Mouse (Mus musculus) intestine, postnatal 0 days (tissue): ENCODE measurements around the gene Fam20b. TPM values are rescaled to one million over a fixed set of nuclear protein-coding genes. Genes with fewer than 3 reads are reported as not detected.
A peak's percentile ranks its signal among the peaks of the same experiment; 100 is the strongest.

Source experiments
- ATAC-seq: fragments of 200-750 bp; cut with Nextera tagmentation; 2 replicates; pipeline ENCODE4 v1.8.0; 2017; ENCODE audit warnings: mild to moderate bottlenecking, moderate TSS enrichment, moderate library complexity
- H3K27ac ChIP-seq: fragments of 300-500 bp; sonication (generic); 2 replicates; pipeline ENCODE4 v1.5.1; 2014; ENCODE audit warnings: mild to moderate bottlenecking, low read depth, low read length, moderate library complexity
- H3K27me3 ChIP-seq: fragments of 300-500 bp; sonication (generic); replicated peaks from 2 replicates; pipeline ENCODE4 v1.6.1; 2014; ENCODE audit warnings: low read length, mixed read lengths; ENCODE audit not compliant: control insufficient read depth, insufficient read depth
- H3K36me3 ChIP-seq: fragments of 300-500 bp; sonication (generic); 2 replicates; pipeline ENCODE4 v1.6.1; 2014; ENCODE audit warnings: mild to moderate bottlenecking, moderate library complexity; ENCODE audit not compliant: control insufficient read depth, insufficient read depth
- H3K4me1 ChIP-seq: fragments of 300-500 bp; sonication (generic); replicated peaks from 2 replicates; pipeline ENCODE4 v1.6.1; 2014; ENCODE audit warnings: antibody characterized with exemption, low read length, mixed read lengths; ENCODE audit not compliant: control insufficient read depth, insufficient read depth
- H3K4me2 ChIP-seq: fragments of 300-500 bp; sonication (generic); replicated peaks from 2 replicates; pipeline ENCODE4 v1.6.1; 2014; ENCODE audit warnings: low read depth, mild to moderate bottlenecking, moderate library complexity
- H3K4me3 ChIP-seq: fragments of 300-500 bp; sonication (generic); 2 replicates; pipeline ENCODE4 v1.5.1; 2014; ENCODE audit warnings: low read depth, low read length
- H3K9ac ChIP-seq: fragments of 300-500 bp; sonication (generic); 2 replicates; pipeline ENCODE4 v1.6.1; 2014; ENCODE audit warnings: mild to moderate bottlenecking, low read depth, low read length
- H3K9me3 ChIP-seq: fragments of 300-500 bp; sonication (generic); 2 replicates; pipeline ENCODE4 v1.6.1; 2016; ENCODE audit warnings: mixed run types; ENCODE audit not compliant: control insufficient read depth
- CTCF ChIP-seq: sonication (generic); IDR thresholded peaks from 2 replicates; pipeline ENCODE4 v1.5.1; 2016; ENCODE audit warnings: low read depth, mild to moderate bottlenecking, control low read depth, antibody characterized with exemption, moderate library complexity
- WGBS: fragments of 180-500 bp; shearing (Covaris S2); extraction: QIAGEN DNeasy Blood & Tissue Kit; methylation state at CpG from one replicate; pipeline ENCODE4 v1.1.7; 2014; 5-methylcytosine and 5-hydroxymethylcytosine counted together
- polyA plus RNA-seq: library from polyadenylated mRNA; unstranded; fragments of >200 nt; fragmentation: Nextera tagmentation; extraction: Ambion mirVana; gene quantifications from 2 replicates; pipeline ENCODE4 v1.2.1, GENCODE M21; 2015

Gene Fam20b
- polyA plus RNA-seq, 1 experiment from 2014 or later, result 35.4 TPM

GRCm38 (mm10) chr1:156748435-156749005 is 29.6 kb upstream of the Fam20b start:
- Histone ChIP-seq H3K4me1 (no peaks in the 10 kb centered on the region), H3K27ac (no peak overlapping the region), H3K9ac (no peak overlapping the region), H3K4me3 (no peak overlapping the region), H3K36me3 (no peaks in the 10 kb centered on the region), H3K4me2 (no peak overlapping the region), H3K9me3 (no peaks in the 10 kb centered on the region), H3K27me3 (no peaks in the 10 kb centered on the region)
- WGBS, result 85% methylated on average over 16 of the region's 16 CpGs
- TF ChIP-seq CTCF, result no peak
- ATAC-seq, result no peak

DNA sequence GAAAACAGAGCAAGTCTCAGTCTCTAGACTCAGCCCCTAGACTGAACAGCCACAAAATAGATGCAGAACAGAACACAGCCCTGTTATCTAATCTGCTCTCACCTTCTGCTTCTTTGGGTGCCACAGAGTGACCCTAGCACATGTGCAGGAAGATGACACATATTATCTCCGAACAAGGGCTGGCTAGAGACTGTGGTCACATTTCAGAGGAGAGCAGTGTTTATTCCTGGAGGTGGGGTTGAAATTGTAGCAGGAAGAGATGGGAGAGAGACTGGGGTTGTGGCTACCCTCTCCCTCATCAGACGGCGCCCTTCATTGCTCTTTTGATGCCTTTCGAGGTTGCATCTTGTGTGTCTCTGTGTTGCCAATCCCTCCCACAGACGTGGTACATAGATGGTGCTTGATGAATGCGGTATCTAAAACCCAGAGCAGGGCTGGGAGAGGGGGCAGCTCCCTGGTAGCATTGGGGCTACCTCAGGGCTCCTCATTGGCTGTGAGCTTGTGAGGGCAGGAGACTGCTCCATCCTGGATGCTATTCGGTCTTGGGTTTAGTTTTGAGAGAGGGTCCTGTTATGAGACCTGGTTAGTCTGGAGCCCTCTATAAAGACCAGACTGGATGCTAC is 26.4 kb upstream of the Fam20b start:
- 80% methylated on average over 7 of the region's 7 CpGs for WGBS
- no peaks in the 10 kb centered on the region for H3K27me3 ChIP-seq
- H3K4me1 ChIP-seq, result no peaks in the 10 kb centered on the region
- H3K9me3 ChIP-seq, result no peaks in the 10 kb centered on the region
- no peak for ATAC-seq
- H3K4me2 ChIP-seq, result no peak overlapping the region
- H3K4me3 ChIP-seq, result no peak overlapping the region
- H3K36me3 ChIP-seq, result no peaks in the 10 kb centered on the region
- H3K27ac ChIP-seq, result no peak overlapping the region
- no peak for TF ChIP-seq CTCF
- H3K9ac ChIP-seq, result no peak overlapping the region

- no peak overlapping the region for H3K9ac ChIP-seq
- no peak overlapping the region for H3K27ac ChIP-seq
- H3K4me3 ChIP-seq, result no peak overlapping the region
- peak; percentile 99 for TF ChIP-seq CTCF
- H3K4me1 ChIP-seq, result no peaks in the 10 kb centered on the region
- ATAC-seq, result no peak
- no peaks in the 10 kb centered on the region for H3K9me3 ChIP-seq
- WGBS, result 58% methylated on average over 11 of the region's 11 CpGs
- H3K4me2 ChIP-seq, result no peak overlapping the region
- H3K27me3 ChIP-seq, result no peaks in the 10 kb centered on the region
- H3K36me3 ChIP-seq, result no peaks in the 10 kb centered on the region
Observed at GRCm38 (mm10) chr1:156741482-156742411, 22.9 kb upstream of the Fam20b start.

GRCm38 (mm10) chr1:156735788-156736187 is 16.9 kb upstream of the Fam20b start:
- 28% methylated on average over 2 of the region's 2 CpGs for WGBS
- Histone ChIP-seq H3K4me2 (no peak overlapping the region), H3K4me3 (no peak overlapping the region), H3K9ac (no peak overlapping the region), H3K36me3 (no peaks in the 10 kb centered on the region), H3K9me3 (no peaks in the 10 kb centered on the region), H3K27ac (peak overlapping the region; percentile 68), H3K4me1 (0 out of 2 replicates have a peak, but pooled peaks cover 6% of the 10 kb centered on the region), H3K27me3 (no peaks in the 10 kb centered on the region)
- ATAC-seq, result peak; percentile 72
- no peak for TF ChIP-seq CTCF

DNA sequence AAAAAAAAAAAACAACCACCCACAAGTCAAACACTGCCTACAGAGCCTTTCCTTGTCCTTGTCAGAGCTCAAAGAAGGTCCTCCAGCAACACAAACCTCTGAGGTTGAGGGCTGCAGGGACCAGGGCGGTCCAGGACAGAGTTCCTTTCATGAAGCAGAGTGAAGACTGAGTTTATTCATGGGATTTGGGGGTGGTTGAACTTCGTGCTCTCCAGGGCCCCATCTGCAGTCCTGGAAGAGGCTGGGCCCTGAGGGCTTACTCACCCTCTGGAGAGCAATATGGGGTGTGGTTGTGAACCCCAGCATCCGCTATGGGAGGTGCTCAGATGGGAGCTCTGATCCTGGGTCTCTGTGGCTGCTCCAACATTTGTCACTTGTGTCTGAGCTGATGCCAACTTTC is 15.1 kb upstream of the Fam20b start:
- WGBS, result 25% methylated on average over 3 of the region's 3 CpGs
- peak overlapping the region; percentile 27; the same call in 1 of the 2 replicates for H3K4me2 ChIP-seq
- H3K9ac ChIP-seq, result no peak overlapping the region; the same call in 1 of the 2 replicates
- no peaks in the 10 kb centered on the region for H3K9me3 ChIP-seq
- TF ChIP-seq CTCF, result no peak
- H3K27ac ChIP-seq, result peak overlapping the region; percentile 31
- H3K36me3 ChIP-seq, result no peaks in the 10 kb centered on the region
- peak; percentile 79 for ATAC-seq
- no peak overlapping the region for H3K4me3 ChIP-seq
- 0 out of 2 replicates have a peak, but pooled peaks cover 6% of the 10 kb centered on the region for H3K4me1 ChIP-seq
- H3K27me3 ChIP-seq, result no peaks in the 10 kb centered on the region

- H3K36me3 ChIP-seq, result no peaks in the 10 kb centered on the region
- TF ChIP-seq CTCF, result no peak
- H3K4me1 ChIP-seq, result 0 out of 2 replicates have a peak, but pooled peaks cover 6% of the 10 kb centered on the region
- no peak overlapping the region for H3K4me3 ChIP-seq
- peak overlapping the region; percentile 46; the same call in 1 of the 2 replicates for H3K27ac ChIP-seq
- no peak for ATAC-seq
- no peaks in the 10 kb centered on the region for H3K27me3 ChIP-seq
- H3K9me3 ChIP-seq, result no peaks in the 10 kb centered on the region
- no peak overlapping the region; the same call in 1 of the 2 replicates for H3K9ac ChIP-seq
- WGBS, result 73% methylated on average over 9 of the region's 9 CpGs
- H3K4me2 ChIP-seq, result peak overlapping the region; percentile 27; the same call in 1 of the 2 replicates
Observed at GRCm38 (mm10) chr1:156733559-156733958, 14.7 kb upstream of the Fam20b start.
